Mouse (Mus musculus): ENCODE data around the gene Igfn1. TPM values are rescaled to one million over a fixed set of nuclear protein-coding genes. Genes with fewer than 3 reads are reported as not detected.
A peak's percentile ranks its signal among the peaks of the same experiment; 100 is the strongest.

Igfn1 gene
- total and polyA plus RNA-seq, 3 experiments: not detected

DNA sequence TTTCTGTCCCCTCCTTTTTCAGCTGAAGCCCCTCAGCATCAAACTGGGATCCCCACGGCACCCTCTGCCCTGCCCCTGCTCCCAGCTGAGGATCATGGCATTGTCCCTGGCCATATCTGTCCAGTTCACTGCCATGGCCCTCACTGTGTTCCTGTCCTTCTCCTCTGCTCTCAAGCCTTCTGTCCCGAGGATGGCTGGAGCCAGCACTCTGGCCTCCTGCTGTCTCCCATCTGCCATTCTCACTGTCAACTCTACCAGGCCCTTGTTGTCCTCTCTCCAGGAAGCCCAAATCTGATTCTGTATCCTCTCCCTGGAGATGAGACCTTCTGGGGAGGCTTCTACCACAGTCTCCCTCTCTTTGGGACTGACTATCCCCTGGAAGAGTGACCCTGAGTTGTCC is 35.7 kb downstream of the Igfn1 start:
- no peaks in the 10 kb centered on the region for H3K36me3 ChIP-seq (ENCODE audit: control insufficient read depth, insufficient read depth, low read length)
- no peaks in the 10 kb centered on the region for H3K79me2 ChIP-seq (replicated peaks; ENCODE audit: control insufficient read depth, insufficient read depth, low read length)
- no peak overlapping the region for H3K27ac ChIP-seq
- no peaks in the 10 kb centered on the region for H3K27me3 ChIP-seq (ENCODE audit: control insufficient read depth, insufficient read depth, low read length)
- WGBS: 34% methylated on average over 2 of the region's 2 CpGs
- no peak for TF ChIP-seq POLR2A (IDR thresholded peaks at IDR 0.05; ENCODE audit: insufficient read depth, low read depth, low read length)
- TF ChIP-seq EP300 (IDR thresholded peaks at IDR 0.05; ENCODE audit: insufficient read depth, low read depth, low read length): no peak
- TF ChIP-seq CTCF (IDR thresholded peaks at IDR 0.05): no peak
- DNase-seq: no peak
- no peak overlapping the region for H3K4me3 ChIP-seq
- H3K9ac ChIP-seq (ENCODE audit: low read depth, low read length): no peak overlapping the region
- no peaks in the 10 kb centered on the region for H3K4me1 ChIP-seq (ENCODE audit: control insufficient read depth, insufficient read depth, low read length)
- intact Hi-C loops (cut with DNase I): no loop called here

DNA sequence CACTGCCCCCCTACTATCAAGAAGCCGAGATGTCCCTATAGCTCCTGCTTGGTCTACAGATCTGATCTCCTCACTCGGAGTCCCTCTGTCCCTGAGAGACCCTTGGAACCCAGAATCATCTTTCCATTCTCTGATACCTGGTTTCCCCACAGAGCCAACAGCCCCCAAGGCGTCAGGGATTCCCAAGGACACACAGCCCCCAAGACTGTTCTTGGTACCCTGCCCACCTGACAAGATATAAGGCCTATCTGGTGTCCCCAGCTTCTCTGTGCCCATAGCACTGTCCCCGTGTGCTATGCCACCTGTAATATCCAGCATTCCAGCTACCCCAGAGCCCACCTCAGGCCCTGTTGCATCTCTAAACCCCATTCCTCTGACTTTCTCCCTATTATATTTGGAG is 38.4 kb downstream of the Igfn1 start:
- intact Hi-C loops (cut with DNase I): no loop called here
- WGBS: 71% methylated on average over 4 of the region's 4 CpGs
- no peaks in the 10 kb centered on the region; the same call in 1 of the 2 replicates for H3K27me3 ChIP-seq (ENCODE audit: control insufficient read depth, insufficient read depth, low read length)

DNA sequence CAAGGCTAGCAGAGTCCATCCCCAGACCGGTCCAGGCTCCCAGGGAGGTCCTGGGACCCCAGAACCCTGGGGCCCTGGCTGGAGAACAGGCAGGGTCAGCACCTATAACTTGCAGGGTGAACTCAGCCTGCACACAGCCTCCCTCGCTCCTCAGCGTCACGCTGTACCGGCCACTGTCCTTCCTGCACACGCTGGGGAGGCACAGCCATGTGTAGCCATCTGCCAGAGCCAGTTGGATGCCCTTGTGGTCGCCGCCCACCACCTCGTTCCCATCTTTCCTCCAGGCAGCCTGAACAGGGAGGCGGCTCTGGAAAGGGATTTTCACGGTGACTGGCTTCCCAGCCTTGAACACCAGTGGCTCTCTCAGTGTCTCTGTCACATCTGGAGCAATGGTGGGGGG is 41.6 kb downstream of the Igfn1 start:
- no peaks in the 10 kb centered on the region; the same call in 1 of the 2 replicates for H3K27me3 ChIP-seq (ENCODE audit: control insufficient read depth, insufficient read depth, low read length)

More for the DNA sequence above, 38.4 kb downstream of the Igfn1 start:
- Histone ChIP-seq H3K9ac (ENCODE audit: low read depth, low read length) (no peak overlapping the region), H3K79me2 (replicated peaks; ENCODE audit: control insufficient read depth, insufficient read depth, low read length) (no peaks in the 10 kb centered on the region), H3K4me3 (no peak overlapping the region), H3K36me3 (ENCODE audit: control insufficient read depth, insufficient read depth, low read length) (no peaks in the 10 kb centered on the region), H3K27ac (no peak overlapping the region), H3K4me1 (ENCODE audit: control insufficient read depth, insufficient read depth, low read length) (no peaks in the 10 kb centered on the region)
- TF ChIP-seq EP300 (IDR thresholded peaks at IDR 0.05; ENCODE audit: insufficient read depth, low read depth, low read length): no peak
- DNase-seq: no peak

DNA sequence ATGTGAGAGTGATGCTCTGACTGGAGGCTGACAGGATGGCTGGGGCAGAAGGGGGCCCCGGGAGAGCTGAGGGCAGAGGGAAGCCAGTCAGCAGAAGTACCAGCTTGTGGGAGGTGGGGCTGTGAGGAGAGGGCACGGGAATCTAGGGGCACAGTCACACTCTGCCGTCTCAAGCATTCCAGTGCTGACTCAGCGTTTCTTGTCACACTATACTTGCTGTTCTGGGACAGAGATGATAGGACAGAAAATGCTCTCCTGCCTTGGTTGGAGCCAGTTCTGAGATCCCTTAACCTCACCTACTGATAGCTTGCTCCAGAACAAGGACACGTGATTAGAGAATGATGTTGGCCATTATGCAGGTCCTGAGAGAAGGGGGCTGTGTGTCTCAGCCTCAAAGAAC is 43.0 kb downstream of the Igfn1 start:
- WGBS: 45% methylated on average over 5 of the region's 5 CpGs
- no peak for TF ChIP-seq CTCF (IDR thresholded peaks at IDR 0.05)
- TF ChIP-seq POLR2A (IDR thresholded peaks at IDR 0.05; ENCODE audit: insufficient read depth, low read depth, low read length): no peak
- TF ChIP-seq EP300 (IDR thresholded peaks at IDR 0.05; ENCODE audit: insufficient read depth, low read depth, low read length): no peak
- intact Hi-C loops (cut with DNase I): no loop called here
- Histone ChIP-seq H3K4me1 (ENCODE audit: control insufficient read depth, insufficient read depth, low read length) (no peaks in the 10 kb centered on the region), H3K36me3 (ENCODE audit: control insufficient read depth, insufficient read depth, low read length) (no peaks in the 10 kb centered on the region), H3K4me3 (no peak overlapping the region), H3K27ac (no peak overlapping the region), H3K9ac (ENCODE audit: low read depth, low read length) (no peak overlapping the region), H3K27me3 (ENCODE audit: control insufficient read depth, insufficient read depth, low read length) (no peaks in the 10 kb centered on the region; the same call in 1 of the 2 replicates), H3K79me2 (replicated peaks; ENCODE audit: control insufficient read depth, insufficient read depth, low read length) (no peaks in the 10 kb centered on the region)
- no peak for DNase-seq

More for the DNA sequence above, 41.6 kb downstream of the Igfn1 start:
- Histone ChIP-seq H3K27ac (no peak overlapping the region), H3K36me3 (ENCODE audit: control insufficient read depth, insufficient read depth, low read length) (no peaks in the 10 kb centered on the region), H3K4me1 (ENCODE audit: control insufficient read depth, insufficient read depth, low read length) (no peaks in the 10 kb centered on the region), H3K9ac (ENCODE audit: low read depth, low read length) (no peak overlapping the region), H3K4me3 (no peak overlapping the region), H3K79me2 (replicated peaks; ENCODE audit: control insufficient read depth, insufficient read depth, low read length) (no peaks in the 10 kb centered on the region)
- 70% methylated on average over 11 of the region's 11 CpGs for WGBS
- intact Hi-C loops (cut with DNase I): no loop called here
- TF ChIP-seq CTCF (IDR thresholded peaks at IDR 0.05): no peak
- no peak for TF ChIP-seq POLR2A (IDR thresholded peaks at IDR 0.05; ENCODE audit: insufficient read depth, low read depth, low read length)
- TF ChIP-seq EP300 (IDR thresholded peaks at IDR 0.05; ENCODE audit: insufficient read depth, low read depth, low read length): no peak
- no peak for DNase-seq

DNA sequence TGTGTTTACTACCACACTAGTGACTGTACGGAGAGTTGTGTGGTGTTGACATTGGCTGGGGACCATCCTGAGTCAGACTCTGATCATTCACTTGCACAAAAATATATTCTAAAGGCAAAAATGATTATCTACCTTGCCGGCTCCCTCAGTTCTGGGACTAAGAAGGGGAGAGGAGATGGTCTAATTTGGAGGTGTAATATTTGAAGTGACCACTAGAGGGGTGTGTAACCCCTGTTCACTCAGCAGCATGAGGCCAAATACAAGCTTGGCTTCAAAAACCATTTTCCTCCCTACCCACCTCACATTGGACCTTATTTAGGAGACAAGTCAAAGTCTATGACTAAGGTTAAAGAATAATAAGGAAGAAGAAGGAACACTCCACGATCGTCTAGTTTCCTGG is 47.7 kb downstream of the Igfn1 start:
- 34% methylated on average over 4 of the region's 4 CpGs for WGBS
- H3K36me3 ChIP-seq (ENCODE audit: control insufficient read depth, insufficient read depth, low read length): no peaks in the 10 kb centered on the region
- intact Hi-C loops (cut with DNase I): no loop called here

DNA sequence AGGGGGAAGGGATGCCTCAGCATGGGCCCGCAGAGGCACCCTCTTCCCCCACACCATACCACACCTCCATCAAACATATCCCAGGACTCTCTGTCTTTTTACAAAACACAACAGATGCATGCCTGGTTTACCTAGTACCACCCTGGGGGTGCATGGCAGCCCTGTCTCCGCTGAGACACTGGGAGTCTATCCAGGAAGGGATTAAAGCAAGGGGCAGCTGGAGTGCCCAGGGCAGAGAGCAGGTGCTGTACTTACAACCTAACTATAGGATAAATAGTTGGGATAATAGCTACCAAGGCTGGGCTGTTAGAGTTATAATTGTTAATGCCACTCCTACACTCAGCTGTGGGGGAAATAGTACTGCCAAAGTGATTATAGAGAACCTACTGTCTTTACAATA is 57.3 kb downstream of the Igfn1 start:
- Histone ChIP-seq H3K27ac (no peak overlapping the region), H3K4me1 (ENCODE audit: control insufficient read depth, insufficient read depth, low read length) (no peaks in the 10 kb centered on the region), H3K4me3 (no peak overlapping the region), H3K36me3 (ENCODE audit: control insufficient read depth, insufficient read depth, low read length) (no peaks in the 10 kb centered on the region), H3K79me2 (replicated peaks; ENCODE audit: control insufficient read depth, insufficient read depth, low read length) (no peaks in the 10 kb centered on the region), H3K27me3 (ENCODE audit: control insufficient read depth, insufficient read depth, low read length) (no peaks in the 10 kb centered on the region; the same call in 1 of the 2 replicates), H3K9ac (ENCODE audit: low read depth, low read length) (no peak overlapping the region)
- TF ChIP-seq CTCF (IDR thresholded peaks at IDR 0.05) (no peak), POLR2A (IDR thresholded peaks at IDR 0.05; ENCODE audit: insufficient read depth, low read depth, low read length) (no peak), EP300 (IDR thresholded peaks at IDR 0.05; ENCODE audit: insufficient read depth, low read depth, low read length) (no peak)
- no peak for DNase-seq
- 71% methylated on average over 2 of the region's 2 CpGs for WGBS
- intact Hi-C loops (cut with DNase I): no loop called here

More for the DNA sequence above, 47.7 kb downstream of the Igfn1 start:
- no peaks in the 10 kb centered on the region for H3K79me2 ChIP-seq (replicated peaks; ENCODE audit: control insufficient read depth, insufficient read depth, low read length)
- TF ChIP-seq EP300 (IDR thresholded peaks at IDR 0.05; ENCODE audit: insufficient read depth, low read depth, low read length) (no peak), CTCF (IDR thresholded peaks at IDR 0.05) (peak; percentile 87)
- no peak overlapping the region for H3K4me3 ChIP-seq
- no peak for DNase-seq
- H3K4me1 ChIP-seq (ENCODE audit: control insufficient read depth, insufficient read depth, low read length): no peaks in the 10 kb centered on the region
- no peaks in the 10 kb centered on the region; the same call in 1 of the 2 replicates for H3K27me3 ChIP-seq (ENCODE audit: control insufficient read depth, insufficient read depth, low read length)
- no peak overlapping the region for H3K27ac ChIP-seq
- no peak overlapping the region for H3K9ac ChIP-seq (ENCODE audit: low read depth, low read length)
